In genomic region chr4:98520492-98520891, GRCm38 (mm10) we compare ENCODE assay signal across 19 mouse cellular contexts.
"Had no signal": no experiment of that assay in that cellular context is flagged by ENCODE, and none has a peak within 500 bp of the region (broad histone marks: within the 10 kb centered on the region; RNA-seq: fewer than 3 reads in every experiment).

No protein-coding gene starts in this region.

- H3K4me3 ChIP-seq: midbrain, embryonic 10.5 days; midbrain, embryonic 12.5 days; myocyte; neural tube, embryonic 13.5 days; neural tube, embryonic 15.5 days had no signal

- H3K27ac ChIP-seq: midbrain, embryonic 10.5 days; midbrain, embryonic 12.5 days; neural tube, embryonic 13.5 days; neural tube, embryonic 15.5 days had no signal

- DNase-seq: lung, adult 18-20 months; lung, embryonic 14.5 days; lung, postnatal 10 days; lung, postnatal 4 days; midbrain, embryonic 14.5 days; retina, postnatal 1 day; right cerebral cortex, adult 18-20 months; right cerebral cortex, postnatal 25 days; right cerebral cortex, postnatal 4 days; spleen, adult 18-20 months; thymus, adult 18-20 months; thymus, postnatal 14 days; thymus, postnatal 36 days had no signal

- H3K4me2 ChIP-seq: lung, embryonic 14.5 days; midbrain, embryonic 12.5 days; neural tube, embryonic 13.5 days; neural tube, embryonic 15.5 days had no signal

- H3K27me3 ChIP-seq: midbrain, embryonic 12.5 days; neural tube, embryonic 13.5 days; neural tube, embryonic 15.5 days had no signal

- H3K36me3 ChIP-seq: midbrain, embryonic 10.5 days; midbrain, embryonic 12.5 days had no signal

- H3K9me3 ChIP-seq: midbrain, embryonic 10.5 days; midbrain, embryonic 12.5 days; neural tube, embryonic 13.5 days; neural tube, embryonic 15.5 days had no signal

- ATAC-seq: midbrain, embryonic 16.5 days had no signal

- H3K4me1 ChIP-seq: midbrain, embryonic 10.5 days; midbrain, embryonic 12.5 days; neural tube, embryonic 13.5 days; neural tube, embryonic 15.5 days had no signal

- H3K9ac ChIP-seq: lung, embryonic 14.5 days; midbrain, embryonic 12.5 days; neural tube, embryonic 13.5 days; neural tube, embryonic 15.5 days had no signal
